Mouse (Mus musculus) cerebellum, postnatal 14 days (tissue): Measurements from ENCODE around the gene Ocrl.

Source experiments
- DNase-seq, 2 experiments: peaks; one replicate each; pipeline ENCODE4 v3.0.0; 2021; ENCODE audit warnings: mixed read lengths in 2 of 2

Ocrl gene

DNA sequence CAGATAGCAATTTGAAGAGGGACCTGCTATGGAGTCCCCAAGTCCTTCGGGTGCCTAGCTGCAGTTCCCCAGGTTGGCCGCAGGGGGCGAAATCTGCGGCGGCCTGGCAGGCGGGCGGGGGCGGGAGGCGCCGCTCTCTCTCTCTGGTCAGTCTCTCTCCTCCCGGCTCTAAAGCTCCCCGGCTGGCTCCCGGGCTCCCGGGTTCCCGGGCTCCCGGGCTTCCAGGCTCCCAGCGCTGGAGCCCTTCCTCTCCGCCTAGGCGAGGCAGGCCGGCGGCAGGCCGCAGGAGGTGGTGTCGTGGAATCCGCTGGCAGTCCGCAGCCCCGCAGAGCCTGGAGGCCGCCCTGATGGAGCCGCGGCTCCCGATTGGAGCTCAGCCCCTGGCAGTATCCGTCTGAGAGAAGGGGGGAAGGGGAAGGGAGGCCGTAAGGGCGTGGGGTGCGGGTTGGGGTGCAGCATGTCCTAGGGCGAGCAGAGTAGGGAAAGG lies at the start of gene Ocrl:
Gene Ocrl, plus strand, starts transcription at position 82 of the 487 bp plus-strand sequence.
- peak; percentile 82 to 83 for DNase-seq

DNA sequence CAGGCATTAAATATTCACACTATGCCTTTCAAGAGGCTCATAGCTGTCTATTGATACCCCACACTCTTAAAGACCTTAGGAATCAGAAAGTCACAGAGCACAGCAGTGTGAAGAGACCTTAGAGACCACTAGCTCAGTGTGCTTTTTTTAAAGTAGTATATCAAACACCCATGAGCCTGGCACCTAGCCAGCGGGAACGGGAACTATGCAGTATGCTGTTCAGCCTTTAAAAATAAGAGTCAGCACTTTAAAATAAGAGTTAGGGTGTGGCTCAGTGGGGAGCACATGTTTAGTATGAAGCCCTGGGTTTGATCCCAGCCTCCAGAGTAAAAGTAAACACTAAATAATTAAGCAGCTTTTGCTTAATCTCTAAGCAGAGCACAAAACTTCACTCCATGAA lies 32.1 kb upstream of the Ocrl start:
- DNase-seq = peak; percentile 3 to 28

DNA sequence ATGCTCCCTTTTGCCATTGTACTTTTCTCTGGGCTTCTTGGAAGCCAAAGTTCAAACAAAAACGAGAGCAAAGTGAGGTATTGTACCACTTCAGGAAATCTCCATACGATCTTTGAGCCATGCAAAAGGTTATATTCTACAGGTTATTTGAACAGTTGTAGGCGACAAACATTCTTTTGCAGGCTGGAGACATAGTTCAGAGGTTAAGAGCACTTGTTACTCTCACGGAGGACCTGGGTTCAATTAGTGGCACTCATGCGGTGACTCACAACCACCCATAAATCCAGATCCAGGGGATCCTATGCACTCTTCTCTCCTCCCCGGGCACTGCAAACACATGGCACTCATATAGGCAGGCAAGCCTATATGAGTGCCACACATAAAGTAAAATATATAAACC lies 29.4 kb upstream of the Ocrl start:
- no peak for DNase-seq

DNA sequence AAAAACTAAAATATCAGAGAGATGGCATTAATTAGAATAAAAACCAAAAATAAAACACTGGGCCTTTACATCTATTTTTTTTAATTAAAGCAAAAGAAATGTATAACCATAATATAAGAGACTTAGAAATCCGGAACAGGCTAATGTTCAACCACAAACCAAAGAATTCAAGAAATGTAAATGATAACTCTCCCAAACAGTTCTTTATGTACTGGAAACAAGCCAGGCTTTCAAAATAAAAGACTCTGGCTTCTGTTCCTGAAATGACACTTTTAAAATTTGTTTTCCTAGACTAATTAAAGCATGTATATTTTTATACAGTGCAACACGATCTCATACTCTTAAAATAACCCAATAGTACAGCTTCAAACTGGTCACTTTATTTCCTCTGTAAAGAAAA lies 24.8 kb upstream of the Ocrl start:
- DNase-seq = no peak

DNA sequence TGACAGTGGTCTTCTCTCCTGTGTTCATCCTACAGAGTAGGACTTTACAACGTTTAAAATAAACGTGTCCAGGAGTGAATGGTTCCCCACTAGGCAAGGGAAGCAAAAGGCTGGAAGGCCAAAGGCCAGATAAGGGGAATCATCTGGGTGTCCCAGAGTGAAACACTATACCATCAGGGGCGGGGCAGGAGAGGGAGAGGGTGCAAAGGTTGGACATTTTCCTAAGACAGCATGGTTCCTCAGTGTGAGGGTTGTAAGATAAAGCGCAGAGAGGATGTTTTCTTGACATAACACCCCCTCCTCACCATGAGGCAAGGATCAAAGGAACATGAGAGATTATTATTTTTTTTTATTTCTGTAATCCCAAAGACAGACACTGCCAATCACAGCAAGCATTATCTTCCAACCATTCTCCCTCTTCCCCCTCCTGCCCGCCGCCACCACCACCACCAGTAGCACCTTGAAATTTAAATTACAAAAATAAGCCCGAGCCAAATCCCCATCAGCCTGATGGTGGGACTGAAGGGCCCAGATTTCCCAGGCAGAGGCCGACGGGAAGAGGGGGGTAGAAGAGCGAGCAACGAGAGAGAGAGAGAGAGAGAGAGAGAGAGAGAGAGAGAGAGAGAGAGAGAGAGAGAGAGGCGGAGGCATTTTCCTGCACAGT lies 20.8 kb upstream of the Ocrl start:
- peak in 1 of 2 experiments; percentile 2 for DNase-seq

DNA sequence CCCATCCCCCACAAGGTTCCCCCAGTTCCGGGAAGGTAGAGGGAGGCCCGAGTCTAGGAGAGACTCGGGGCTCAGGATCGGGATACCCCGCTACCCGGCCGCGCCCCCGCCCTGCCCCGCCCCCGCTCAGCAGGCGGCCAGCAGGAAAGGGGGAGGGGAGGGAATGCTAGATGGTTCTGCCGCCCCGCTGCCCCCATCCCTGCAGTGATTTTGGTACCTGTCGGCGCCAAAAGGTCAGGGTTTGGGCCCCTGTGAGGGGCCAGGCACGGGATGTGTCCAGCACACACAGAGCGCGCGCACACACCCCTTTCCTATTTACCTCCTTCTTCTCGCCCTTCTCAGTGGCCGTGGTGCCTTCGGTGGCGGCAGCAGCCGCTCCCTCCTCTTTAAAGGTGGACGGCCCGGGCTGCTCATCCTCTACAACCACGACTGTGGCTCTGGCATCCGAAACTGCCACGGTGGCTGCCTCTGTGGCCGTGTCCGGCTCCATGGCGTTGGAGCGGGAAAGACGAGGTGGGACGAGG lies 20.2 kb upstream of the Ocrl start:
- peak; percentile 39 to 50 for DNase-seq

DNA sequence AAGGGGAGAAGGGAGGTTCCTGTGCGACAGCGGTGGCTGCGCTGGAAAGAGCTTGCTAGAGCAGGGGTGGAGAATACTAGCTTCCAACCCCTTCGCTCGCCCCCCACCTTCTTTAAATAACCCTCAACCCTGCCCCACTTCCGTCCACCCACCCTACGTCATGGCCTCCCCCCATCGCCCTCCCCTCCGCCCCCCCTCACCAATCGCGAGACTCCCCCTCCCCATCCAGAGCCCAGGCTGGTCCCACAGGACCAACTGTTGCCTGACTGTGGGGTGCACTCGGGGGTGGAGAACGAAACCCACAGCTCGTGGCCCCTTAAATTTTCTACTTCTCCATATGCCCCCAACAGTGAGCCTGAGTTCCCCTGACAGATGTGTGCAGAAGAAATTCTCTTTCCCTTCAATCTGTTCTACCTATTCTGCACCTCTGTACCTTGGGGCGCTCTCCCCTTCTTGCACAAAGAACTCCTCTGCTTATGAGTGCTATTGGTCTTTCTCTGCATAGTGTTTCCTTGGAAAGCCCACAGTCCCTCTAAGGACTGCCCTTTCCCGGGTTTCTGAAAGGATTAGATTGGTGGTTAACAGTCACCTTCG lies 19.7 kb upstream of the Ocrl start, which contains the start of gene Smarca1:
Gene Smarca1, minus strand, starts transcription at position 544 of the 594 bp plus-strand sequence.
- peak in 1 of 2 experiments; percentile 24 for DNase-seq

DNA sequence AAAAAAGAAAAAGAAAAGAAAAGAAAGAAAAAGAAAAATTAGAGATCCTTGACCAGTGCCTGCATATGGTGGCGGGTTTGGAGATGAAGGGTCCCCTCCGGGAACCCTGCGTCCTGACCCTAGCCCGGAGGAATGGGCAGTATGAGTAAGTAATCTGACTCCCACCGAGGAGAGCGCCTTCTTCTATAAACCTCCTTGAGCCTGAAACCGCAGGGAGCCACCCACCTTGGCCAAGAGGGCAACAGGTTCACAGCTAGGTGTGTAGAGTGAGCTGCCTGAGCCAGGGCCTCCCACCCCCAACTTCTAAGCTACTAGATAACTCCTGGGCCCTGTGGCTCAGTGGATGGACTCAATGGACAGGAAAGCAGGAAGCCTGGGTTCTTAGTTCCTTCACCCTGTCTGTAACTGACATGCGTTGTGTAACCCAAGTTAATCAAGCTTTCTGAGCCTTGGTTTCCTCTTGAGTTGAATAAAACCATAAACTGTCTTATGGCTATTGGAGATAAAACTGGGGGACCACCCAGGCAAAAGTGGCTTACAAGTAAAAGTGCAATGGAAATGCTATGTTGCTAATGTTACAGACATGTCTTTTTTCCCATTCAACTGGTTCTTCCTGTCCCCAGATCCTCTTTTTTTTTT lies 836 bp downstream of the Ocrl start:
- peak; percentile 22 to 33 for DNase-seq

DNA sequence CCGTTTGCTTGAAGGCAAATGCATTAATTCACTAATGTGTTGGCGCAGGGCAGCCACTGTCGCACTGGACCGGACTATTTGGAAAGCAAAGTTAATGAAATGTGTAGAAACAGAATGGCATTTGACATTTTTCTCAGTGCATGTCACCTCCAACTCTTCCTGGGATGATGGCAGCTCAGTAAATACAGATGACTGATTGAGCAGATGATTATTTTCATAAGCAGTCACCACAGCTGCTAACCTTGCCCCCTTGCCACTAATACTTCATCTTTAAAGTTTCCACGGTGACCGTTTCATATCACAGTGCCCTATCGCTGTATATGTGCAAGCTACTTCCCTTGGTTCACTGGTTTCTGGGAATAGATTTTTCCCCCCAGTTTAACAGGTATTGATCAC lies 1.4 kb downstream of the Ocrl start:
- no peak for DNase-seq

DNA sequence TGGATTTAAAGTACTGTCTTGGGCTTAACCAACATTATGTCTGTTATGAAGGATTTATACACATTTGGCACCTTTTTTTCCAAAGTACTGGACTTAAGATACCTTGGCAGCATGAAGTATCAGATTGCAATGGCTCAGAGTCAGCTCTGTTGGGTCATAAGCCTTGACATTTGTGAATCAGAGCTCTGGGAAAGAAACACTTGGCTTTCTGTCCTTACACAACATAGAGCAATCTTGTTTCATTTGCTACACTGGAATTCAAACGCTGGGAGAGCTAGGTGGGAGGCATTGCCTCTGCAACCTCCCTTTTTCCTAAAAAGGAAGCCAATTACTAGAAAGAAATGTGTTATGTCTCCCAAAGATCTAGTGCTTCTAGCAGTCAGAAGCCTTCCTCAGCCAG lies 4.6 kb downstream of the Ocrl start:
- no peak for DNase-seq

DNA sequence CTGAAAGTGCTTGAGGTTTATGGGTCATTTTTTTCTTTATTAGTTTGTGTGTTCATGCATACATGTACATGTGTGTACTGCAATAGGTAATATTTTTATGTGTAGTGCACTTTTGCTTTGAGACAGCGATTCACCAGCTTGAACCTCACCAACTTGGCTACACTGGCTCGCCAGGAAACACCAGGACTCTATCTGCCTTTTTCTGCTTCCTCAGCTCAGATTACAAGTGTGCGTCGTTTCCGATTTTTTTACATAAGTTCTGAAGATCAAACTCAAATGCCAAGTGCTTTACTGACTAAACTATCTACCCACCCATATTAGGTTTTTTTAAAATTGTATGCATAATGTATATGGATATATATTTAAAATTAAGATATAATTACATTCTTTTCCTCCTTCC lies 8.4 kb downstream of the Ocrl start:
- DNase-seq = no peak

DNA sequence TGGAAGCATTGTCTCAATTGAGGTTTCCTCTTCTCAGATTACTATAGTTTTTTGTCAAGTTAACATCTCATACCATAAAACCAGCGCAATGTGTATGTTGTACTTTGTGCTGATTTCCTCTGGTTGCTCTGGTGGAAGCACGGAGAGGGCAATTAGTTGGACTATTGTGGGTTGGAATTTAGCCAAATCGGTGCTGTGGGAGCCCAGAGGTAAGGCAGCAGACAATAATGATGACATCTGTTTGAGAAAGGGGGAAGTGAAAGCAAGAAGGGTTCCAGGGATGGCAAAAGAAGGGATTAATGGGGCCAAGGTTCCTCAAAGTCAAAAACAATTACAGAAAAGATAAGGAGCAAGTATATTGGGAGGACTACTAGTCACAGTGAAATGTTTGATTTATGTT lies 15.8 kb downstream of the Ocrl start:
- DNase-seq = no peak

DNA sequence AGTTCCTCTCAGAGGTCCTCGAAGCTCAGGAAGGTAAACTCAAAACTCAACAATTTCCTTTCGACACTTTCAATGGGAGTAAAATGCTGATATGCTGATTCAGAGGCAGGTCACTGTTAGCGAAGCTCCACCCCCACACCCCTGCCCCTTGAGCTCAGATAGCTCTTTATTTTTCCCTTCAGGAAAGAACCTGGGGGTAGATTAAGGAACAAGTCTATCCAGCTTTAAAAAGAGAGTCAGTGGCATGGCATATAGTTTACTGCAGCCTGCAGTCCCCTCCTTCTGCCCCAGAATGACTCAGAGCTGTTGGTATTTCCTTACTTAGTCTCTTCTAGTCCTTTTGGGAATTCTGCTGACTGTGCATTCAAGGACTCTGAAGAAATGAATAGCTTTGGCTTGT lies 18.3 kb downstream of the Ocrl start:
- no peak for DNase-seq

DNA sequence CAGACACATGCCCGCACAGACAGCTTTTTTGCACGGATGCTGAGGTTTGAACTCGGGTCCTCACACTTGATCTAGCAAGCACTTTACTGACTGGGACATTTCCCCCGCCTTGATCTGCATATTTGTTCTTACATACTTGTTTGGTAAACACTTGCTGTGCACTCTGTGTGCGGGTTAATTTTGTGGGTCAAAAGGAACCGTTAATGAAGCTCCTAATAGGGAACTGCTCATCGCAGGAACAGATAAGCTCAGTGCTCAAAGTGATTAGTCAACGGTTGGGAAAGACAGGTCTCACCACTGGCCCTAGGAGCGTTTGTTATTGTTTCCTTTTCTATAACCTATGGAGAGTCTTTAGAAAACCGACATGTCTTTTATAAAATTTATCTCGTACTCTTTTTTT lies 22.2 kb downstream of the Ocrl start:
- DNase-seq = no peak

DNA sequence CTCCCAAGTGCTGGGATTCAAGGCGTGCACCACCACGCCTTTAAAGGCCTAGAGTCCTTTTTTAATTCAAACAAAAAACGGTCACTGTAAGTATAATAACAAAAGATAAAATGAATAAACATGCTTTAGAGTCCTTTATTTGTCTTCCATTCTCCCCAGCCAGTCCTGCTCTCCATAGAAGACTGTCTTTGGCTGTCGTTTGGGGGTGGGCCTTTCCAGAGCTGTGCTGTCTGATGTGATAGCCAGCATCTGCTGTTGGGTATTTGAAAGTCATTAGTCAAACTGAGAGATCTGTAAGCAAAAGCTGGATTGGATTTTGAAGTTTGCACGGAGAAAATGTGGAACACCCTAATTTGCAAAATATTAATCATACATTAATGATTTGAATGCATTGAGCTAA lies 24.7 kb downstream of the Ocrl start:
- no peak for DNase-seq

DNA sequence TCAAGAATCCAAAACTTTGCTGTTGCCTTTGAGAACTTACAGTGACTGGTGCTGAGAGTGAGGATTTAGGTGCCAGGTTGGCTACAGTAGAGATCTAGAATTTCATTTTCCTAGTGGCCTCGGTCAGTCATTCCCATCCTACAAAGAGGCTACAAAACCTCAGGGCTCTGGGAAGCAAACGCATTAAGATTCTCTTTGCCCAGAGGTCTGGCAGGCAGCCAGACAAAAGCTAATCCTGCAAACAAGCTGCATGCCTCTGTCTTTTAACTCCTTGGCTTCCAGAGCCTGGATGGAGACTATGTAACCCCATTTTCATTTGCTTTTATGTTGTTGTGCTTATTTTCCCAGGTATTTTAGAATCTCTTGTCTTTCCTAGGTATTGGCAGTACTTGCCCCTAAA lies 25.6 kb downstream of the Ocrl start:
- peak; percentile 20 to 26 for DNase-seq

DNA sequence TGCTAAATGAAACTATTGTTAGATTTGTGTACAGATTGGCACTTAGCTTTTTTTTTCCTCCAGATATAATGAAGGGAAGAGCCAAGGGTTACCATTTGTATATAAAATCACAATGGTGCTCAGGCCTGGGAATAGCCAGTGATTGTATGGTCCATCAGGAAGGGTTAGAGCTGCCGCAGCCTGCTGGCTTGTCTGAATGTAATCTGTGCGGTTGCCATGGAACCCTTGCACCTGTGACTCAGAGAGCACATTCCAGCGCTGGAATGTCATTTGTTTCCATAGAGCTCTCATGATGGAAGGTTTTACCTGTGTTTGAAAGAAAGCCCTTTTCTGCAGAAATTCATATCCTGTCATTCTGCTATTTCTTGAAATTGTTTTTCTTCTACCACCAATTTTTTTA lies 37.5 kb downstream of the Ocrl start:
- peak in 1 of 2 experiments; percentile 1 for DNase-seq

DNA sequence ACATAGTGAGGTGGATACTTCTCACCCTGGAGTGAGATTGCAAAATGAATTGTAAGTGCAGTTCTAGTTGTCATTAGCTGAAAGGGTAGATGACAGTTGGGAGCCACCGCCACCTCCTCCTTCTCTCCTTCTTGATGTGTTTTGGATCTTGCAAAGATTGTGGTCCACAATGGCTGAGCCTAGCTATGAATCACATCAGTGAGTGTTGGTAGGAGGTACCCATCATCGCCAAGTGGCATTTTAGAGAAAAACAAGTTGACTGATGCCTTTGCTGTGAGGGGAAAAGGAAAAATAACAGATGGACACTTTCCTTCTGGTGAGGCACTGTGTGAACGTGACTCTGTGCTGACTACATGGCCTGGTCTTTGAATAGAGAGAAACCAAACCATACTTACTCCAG lies 50.4 kb downstream of the Ocrl start:
- no peak for DNase-seq

DNA sequence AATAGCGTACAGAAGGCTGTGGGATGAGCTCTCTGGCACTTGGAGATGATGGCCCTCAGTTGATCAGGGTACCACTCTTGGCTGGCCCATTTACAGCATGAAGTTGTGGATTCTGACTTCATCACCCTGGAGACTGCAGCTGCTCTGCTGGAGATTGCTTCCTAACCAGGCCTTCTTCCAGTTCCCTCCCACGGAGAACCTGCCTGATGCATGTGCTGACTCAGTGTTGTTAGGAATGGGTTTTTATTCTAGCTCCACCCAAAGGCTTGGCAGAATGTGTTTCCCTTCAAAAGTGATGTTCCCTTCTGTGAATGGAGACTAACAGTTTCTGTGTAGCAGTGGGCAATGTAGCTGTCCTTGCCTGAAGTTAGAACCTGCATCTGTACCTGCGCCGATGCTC lies 58.2 kb downstream of the Ocrl start:
- DNase-seq = no peak

DNA sequence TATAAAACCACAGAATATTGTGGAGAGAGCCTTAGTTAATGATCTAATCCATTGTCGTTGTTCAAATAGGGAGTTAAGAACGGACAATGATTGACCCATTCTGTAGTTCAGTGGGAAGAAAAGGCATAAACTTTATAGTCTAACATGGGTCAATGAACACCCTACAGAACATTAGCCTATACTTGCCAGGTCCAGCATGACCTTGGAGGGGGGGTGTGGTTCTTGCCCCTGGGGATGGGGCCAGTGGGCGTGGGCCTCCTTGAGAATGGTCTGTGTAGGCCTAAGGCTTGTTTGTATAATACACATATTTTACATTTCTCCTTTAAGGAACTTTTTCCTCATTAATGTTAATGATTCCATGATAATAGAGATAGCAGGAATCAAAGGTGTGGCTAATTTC lies 58.7 kb downstream of the Ocrl start:
- DNase-seq = no peak

DNA sequence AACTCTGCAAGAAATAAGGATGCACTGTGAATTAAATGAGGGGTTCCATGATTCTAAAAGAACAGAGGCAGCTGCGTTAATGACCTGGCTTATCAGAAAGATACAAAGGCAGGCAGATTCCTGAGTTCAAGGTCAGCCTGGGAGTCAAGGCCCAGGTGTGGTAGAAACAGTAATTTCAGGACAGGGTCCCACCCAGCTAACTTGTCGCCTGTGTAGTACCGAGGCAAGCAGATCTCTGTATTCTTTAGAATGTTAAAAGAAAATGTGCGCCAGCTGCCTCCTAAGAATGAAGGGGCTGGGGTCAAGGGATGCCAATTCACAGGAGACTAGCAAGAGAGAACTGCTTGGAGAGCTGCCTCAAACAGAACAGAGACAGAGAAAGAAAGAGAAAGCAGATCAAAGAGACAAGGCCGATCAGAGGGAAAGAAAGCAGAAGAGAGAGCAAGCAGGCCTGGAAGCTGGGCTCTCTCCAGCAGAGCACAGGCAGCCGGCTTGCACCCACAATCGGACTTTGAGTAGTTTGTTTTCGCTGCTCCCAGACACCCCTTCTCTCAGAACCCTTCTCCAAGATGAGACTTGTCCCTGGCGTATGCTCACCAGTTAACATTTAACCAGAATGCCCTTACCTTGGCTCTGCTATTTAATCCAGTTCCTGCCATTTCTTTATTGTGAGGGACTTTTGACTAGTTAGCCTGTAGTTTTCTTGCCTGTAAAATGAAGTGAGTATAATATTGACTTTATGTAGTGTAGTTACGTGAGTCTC lies 59.4 kb downstream of the Ocrl start:
- DNase-seq = no peak

DNA sequence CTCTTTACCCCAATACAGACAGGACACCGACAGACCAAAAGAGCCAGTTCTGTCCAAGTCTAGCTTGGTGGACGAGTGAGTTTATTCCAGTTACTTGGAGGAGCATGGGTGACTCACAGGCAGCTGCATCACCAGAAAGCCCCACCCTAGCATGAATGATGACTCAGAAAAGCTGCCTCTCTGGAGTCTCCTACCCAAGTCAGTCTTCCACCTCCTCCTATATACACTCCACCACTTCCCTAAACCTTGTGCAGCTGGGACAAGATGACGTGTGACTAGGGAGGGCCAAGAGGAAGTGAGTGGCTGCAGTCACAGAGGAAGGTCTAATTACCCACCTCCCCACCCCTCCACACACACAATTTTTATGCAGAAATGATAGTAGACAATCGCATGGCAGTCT lies 64.4 kb downstream of the Ocrl start:
- no peak for DNase-seq

DNA sequence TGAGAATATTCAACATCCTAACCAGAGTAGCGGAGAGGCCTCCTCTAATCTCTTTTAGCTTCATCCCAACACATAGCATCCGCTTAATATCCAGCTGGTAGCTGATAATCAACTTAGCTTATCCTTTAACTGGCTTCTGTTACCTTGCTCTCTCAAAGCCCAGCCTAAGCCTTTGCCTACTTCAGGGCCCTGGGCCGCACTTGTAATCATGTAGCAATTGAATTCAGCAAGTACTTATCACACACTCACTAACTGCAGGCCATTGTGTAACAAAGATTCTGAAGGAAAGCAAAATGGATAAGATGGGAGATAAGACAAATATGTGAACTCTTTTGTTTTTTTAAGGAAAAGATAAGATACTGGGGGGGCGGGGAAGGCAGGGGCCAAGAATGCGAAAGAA lies 64.9 kb downstream of the Ocrl start:
- DNase-seq = no peak
